Mouse (Mus musculus): Measurements from ENCODE around the gene Sypl.
A peak's percentile ranks its signal among the peaks of the same experiment; 100 is the strongest.

Gene Sypl

DNA sequence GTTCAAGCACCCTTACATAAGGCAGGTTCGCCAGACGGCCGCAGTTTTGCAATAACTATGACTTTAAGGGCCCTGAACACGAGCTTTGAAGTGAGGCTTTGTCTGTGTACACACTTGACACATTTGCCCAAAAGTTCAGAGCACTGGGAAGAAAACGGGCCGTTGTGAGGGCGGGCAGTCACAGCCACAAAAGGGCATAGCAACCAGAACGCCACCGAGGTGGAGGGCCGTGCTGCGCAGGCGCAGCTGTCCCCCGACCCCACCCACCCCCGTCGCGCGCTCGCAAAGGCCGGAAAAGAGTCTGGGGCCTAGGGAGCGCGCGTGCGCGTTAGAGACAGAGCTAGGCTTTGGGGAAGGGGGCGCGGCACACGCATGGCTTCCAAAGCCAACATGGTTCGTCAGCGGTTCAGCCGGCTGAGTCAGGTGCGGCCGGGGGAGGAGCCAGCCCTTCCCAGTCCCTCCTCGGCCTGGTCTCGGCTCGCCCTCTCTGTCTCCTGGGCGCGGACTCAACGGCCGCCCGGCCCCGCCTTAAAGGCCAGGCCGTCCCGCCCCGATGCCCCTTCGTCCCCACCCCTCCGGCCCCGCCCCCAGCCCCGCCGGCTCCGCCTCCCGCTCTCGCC lies at the start of gene Sypl:
Gene Sypl (plus strand): TSS at position 296 of the 620 bp plus-strand sequence.
- DNase-seq = peak; percentile 97

GRCm38 (mm10) chr12:32909686-32910085 lies 44.0 kb upstream of the Sypl start:
- no peak for DNase-seq

DNA sequence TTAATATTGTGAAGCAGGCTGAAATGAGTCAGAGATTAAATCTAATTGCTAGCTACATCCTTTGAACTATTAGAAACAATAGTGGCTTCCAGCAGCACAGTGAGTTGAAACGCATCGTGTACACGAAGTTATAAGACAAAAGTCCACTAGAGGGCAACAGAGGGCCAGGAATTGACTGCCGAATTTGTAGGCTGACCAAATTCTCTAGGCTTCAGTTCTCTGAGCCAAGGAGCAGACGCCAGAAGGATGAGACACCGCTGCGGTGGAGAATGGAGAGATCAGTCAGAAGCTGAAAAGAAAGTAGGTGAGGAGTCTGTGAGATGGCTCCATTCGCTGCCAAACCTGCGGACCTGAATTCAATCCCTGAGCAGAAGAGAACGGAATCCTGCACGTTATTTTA lies 43.6 kb upstream of the Sypl start:
- DNase-seq = peak; percentile 79

- DNase-seq = peak; percentile 56
Measured at GRCm38 (mm10) chr12:32910560-32911194, 43.0 kb upstream of the Sypl start.

DNA sequence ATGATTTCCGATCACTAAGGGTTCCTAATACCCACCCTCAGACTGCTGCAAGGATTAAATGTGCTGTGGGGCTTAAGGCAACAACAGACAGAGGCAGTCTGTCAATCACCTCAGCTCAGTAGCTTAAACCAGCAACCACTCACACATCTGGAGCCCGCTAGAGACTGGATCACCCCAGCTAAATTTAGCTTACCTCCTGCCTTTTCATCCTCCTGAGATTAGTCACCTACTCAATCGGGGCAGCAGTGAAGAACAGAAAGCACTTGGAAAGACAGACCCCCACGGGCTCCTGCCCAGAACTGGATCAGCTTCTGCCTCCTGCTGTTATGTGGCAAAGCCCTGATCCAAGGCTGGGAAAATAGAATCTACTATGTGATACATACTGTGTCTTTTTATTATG lies 42.1 kb upstream of the Sypl start:
- no peak for DNase-seq

GRCm38 (mm10) chr12:32912772-32913171 lies 40.9 kb upstream of the Sypl start:
- DNase-seq = no peak

DNA sequence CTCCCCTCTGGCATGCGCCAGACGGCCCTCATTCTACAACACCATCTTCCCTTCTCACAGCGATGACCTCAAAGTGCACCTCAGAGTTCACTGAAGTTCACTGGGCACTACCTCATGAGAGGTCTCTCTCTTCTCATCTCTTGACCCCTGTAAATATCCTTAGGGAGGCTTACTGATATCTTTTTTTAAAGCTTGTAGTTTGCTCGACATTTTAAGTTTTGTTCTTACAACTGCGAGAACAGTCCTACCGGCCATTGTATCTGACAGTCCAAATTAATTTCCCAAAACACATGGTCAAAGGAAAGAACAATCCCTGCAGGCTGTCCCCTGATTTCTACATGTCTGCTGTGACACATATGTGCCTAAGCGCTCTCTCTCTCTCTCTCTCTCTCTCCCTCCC lies 35.0 kb upstream of the Sypl start:
- DNase-seq = no peak

DNA sequence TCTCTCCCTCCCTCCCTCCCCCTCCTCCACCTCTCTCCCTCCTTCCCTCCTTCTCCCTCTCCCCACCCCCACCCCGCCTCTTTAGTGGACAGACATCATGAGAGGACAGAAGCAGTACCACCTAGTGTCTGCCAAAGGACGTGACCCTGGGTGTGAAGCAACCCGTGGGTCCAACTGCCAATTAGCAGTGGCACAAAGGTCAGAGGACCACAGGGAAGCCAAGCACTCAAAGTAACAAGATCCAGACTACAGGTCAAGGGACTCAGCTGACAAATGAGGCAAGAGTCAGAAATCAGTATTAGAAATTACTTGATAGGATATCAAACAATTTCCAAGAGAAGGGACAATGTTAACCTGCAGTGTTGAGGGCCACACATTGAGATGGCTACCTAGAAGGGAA lies 34.6 kb upstream of the Sypl start:
- DNase-seq = no peak

DNA sequence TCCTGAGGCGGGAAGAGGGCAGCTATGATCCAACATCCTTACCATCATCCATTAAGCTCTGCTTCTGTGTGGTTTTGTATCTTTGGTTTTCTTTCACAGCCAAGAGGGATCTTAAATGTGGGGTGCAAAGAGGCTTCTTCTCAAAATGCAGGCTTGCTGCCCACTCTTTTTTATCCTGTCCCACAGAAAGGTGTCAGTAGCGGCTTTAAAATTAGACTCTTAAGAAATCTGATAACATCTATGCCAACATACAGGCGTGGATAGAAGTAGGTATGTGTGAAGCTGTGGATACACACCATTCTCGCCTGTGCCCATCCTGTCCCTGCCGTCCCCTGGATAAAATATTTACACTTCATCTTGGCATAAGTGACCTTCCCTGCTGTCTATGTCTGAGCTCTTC lies 34.2 kb upstream of the Sypl start:
- no peak for DNase-seq

GRCm38 (mm10) chr12:32920185-32920788 lies 33.4 kb upstream of the Sypl start:
- no peak for DNase-seq

- no peak for DNase-seq
Measured at GRCm38 (mm10) chr12:32921071-32921470, 32.6 kb upstream of the Sypl start.

DNA sequence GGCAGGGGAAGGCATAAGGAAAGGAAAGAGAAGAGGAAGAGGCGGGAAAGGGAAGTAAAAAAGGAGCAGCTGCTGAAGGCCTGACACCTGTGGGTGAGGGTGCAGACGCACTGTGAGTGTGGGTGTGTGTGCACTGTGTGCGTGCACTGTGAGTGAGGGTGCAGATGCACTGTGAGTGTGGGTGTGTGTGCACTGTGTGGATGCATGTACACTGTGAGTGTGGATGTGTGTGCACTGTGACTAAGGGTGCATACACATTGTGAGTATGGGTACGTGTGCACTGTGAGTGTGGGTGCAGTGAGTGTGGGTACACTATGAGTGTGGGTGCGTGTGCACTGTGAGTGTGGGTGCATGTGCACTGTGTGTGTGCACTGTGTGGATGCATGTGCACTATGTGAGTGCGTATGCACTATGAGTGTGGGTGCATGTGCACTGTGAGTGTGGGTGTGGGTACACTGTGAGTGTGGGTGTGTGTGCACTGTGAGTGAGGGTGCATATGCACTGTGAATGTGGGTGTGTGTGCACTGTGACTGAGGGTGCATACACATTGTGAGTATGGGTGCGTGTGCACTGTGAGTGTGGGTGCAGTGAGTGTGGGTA lies 32.1 kb upstream of the Sypl start:
- no peak for DNase-seq

DNA sequence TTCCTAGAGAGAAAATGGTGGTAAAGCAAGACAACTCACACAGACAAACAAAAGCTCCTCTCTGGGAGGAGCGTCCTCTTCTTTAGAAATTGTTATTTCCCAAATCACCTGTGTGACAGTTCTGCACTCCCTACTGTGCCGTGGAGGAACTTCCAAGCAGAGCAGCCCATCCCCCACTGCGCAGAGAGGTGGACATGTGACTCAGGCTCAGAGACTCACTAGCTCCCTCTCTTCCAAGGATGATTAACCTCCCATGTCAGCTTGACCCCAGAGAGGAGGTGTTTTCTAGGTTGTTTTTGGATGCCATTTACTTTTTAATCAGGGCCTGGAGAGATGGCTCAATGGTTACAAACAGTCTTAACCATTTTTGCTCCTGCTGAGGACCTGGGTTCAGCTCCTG lies 29.4 kb upstream of the Sypl start:
- DNase-seq = no peak

- peak; percentile 70 for DNase-seq
Measured at GRCm38 (mm10) chr12:32926331-32927172, 27.1 kb upstream of the Sypl start.

GRCm38 (mm10) chr12:32927231-32927835 lies 26.4 kb upstream of the Sypl start:
- DNase-seq = no peak

DNA sequence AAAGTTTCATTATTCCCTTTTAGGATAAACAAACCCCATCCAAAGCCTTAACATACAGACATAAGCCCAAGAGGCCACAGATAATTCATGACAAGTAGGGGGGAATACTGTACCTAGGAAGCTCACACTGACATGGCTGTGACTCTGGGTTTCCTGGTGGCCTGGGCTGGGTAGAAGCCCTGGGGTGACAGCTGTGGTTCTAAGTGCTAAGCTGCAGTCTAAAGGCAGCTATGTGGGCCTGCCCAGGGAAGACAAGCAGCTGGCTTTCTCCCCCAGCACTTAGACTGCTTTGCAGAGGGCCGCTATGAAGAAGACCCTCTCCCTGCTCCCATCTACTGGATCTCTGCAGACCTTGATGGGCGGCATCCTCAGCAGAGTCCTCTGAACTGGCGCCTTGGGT lies 25.5 kb upstream of the Sypl start:
- no peak for DNase-seq

GRCm38 (mm10) chr12:32929831-32930513 lies 23.7 kb upstream of the Sypl start:
- no peak for DNase-seq

DNA sequence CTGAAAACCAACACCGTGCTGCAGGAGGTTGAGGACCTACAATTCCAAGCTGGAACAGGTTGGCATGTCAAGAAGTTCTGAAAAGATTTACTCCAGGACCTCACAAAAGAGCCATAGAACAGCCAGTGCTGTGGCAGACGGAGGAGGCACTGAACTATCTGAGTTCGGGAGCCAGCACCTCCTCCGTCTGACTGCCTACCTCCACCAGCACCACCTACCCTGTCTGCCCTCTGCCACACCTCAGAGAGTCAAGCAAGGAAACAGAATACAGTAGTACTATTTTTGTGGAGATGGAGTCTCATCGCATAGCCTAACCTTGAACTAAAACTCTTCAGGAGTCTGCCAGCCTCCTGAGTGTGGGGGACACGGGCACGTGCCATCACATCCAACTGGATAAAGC lies 23.1 kb upstream of the Sypl start:
- no peak for DNase-seq

- no peak for DNase-seq
Measured at GRCm38 (mm10) chr12:32936246-32936946, 17.3 kb upstream of the Sypl start.

GRCm38 (mm10) chr12:32941141-32941540 lies 12.6 kb upstream of the Sypl start:
- no peak for DNase-seq

GRCm38 (mm10) chr12:32943347-32943746 lies 10.3 kb upstream of the Sypl start:
- DNase-seq = no peak

GRCm38 (mm10) chr12:32943951-32944350 lies 9.7 kb upstream of the Sypl start:
- DNase-seq = no peak

Measured in cerebellum, adult 9-11 months (tissue).